Mouse (Mus musculus): Measurements from ENCODE around the gene Slc34a2. TPM values are rescaled to one million over a fixed set of nuclear protein-coding genes. Genes with fewer than 3 reads are reported as not detected.

The Slc34a2 gene
- total and polyA plus RNA-seq, 2 experiments from 2014 or later: 0.29 to 0.68 TPM

DNA sequence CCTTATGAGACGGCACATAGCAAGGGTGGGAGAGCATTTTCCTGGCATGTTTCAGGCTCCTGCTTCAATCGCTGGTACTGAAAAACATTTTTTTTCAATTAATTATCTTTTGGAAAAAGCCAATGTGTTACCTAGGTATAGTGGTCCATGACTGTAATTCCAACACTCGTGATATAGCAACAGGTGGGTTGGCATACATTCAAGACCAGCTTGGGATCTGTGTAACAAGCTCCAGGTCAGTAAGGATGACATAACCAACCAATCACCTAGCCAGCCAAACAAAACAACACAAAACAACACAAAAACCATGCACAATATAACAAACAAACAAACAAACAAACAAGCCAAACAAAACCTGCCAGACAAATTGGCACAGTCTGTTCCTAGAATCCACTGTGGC, 33.9 kb upstream of the Slc34a2 start:
- H3K4me2 ChIP-seq (ENCODE audit: low read depth, low read length): no peak overlapping the region
- no peak for TF ChIP-seq CTCF (IDR thresholded peaks at IDR 0.05; ENCODE audit: low read depth)
- no peaks in the 10 kb centered on the region for H3K27me3 ChIP-seq (ENCODE audit: insufficient read depth, low read length)
- DNase-seq (ENCODE audit: low spot score) (no peak), ATAC-seq (no peak; the same call in 1 of the 2 replicates)
- no peak overlapping the region for H3K9ac ChIP-seq (replicated peaks; ENCODE audit: low read length)
- WGBS: 73% methylated on average over 3 of the region's 3 CpGs
- H3K4me3 ChIP-seq (ENCODE audit: low read length): no peak overlapping the region
- H3K36me3 ChIP-seq (ENCODE audit: insufficient read depth, low read length): no peaks in the 10 kb centered on the region
- no peaks in the 10 kb centered on the region for H3K9me3 ChIP-seq (ENCODE audit: low read length)
- no peak overlapping the region for H3K27ac ChIP-seq
- H3K4me1 ChIP-seq (ENCODE audit: insufficient read depth, low read length): no peaks in the 10 kb centered on the region

DNA sequence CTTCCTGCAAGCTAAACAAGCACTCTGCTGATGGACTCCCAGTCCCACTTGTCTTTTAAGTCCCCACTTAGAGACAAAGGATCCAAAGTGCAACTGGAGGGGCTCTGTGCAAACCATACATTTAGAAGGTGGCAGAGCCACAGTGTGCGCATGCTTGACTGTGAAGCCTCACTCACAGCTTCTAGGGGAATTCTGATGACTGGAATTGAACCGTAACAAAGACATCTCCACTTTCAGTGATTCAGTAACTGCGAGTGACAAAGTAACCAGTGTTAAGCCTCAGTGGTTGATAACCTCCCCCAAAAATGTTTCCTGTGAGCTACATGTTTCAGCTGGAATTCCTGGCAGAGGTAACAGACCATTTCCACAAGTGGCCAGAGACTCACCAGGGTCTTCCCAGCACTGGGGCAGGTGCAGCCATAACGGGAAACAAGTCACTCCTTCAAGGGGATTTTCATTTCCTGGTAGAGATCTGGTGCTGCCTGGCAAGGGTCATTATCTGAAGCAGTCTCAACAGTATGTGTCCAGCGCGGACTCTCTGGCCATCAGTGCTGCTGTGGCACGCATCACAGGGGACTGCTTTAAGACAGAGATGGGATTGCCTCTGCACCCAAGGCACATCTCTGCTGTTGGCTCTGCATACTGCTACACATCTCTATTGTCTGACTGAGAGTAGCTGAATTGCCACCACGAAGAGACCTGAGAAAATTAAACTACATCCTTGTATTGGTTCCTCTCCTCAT, 28.7 kb upstream of the Slc34a2 start:
- H3K27ac ChIP-seq: no peak overlapping the region
- 82% methylated on average over 8 of the region's 8 CpGs for WGBS
- H3K4me3 ChIP-seq (ENCODE audit: low read length): no peak overlapping the region
- no peaks in the 10 kb centered on the region for H3K27me3 ChIP-seq (ENCODE audit: insufficient read depth, low read length)
- no peak overlapping the region for H3K9ac ChIP-seq (replicated peaks; ENCODE audit: low read length)
- ATAC-seq: no peak
- no peaks in the 10 kb centered on the region for H3K9me3 ChIP-seq (ENCODE audit: low read length)
- H3K4me2 ChIP-seq (ENCODE audit: low read depth, low read length): no peak overlapping the region
- no peak for TF ChIP-seq CTCF (IDR thresholded peaks at IDR 0.05; ENCODE audit: low read depth)
- no peaks in the 10 kb centered on the region for H3K4me1 ChIP-seq (ENCODE audit: insufficient read depth, low read length)
- H3K36me3 ChIP-seq (ENCODE audit: insufficient read depth, low read length): no peaks in the 10 kb centered on the region
- no peak for DNase-seq (ENCODE audit: low spot score)

DNA sequence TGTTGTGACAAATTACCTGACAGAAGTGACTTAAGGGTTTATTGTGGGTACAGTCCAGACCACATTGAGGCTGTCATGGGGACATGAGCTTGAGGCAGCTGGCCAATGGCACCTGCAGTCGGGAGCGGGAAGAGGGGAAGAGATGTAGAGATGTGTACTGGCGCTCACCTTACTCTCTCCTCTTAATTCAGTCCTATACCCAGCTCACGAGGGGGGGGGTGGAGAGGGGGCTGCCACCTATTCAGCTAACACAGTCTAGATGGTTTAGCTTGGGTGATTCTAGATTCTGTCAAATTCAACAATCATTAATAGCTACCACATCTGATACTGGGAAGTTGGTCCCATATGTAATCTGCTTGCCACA, 28.1 kb upstream of the Slc34a2 start:
- 76% methylated on average over 4 of the region's 4 CpGs for WGBS
- Histone ChIP-seq H3K9me3 (ENCODE audit: low read length) (no peaks in the 10 kb centered on the region), H3K4me3 (ENCODE audit: low read length) (no peak overlapping the region), H3K9ac (replicated peaks; ENCODE audit: low read length) (no peak overlapping the region), H3K4me1 (ENCODE audit: insufficient read depth, low read length) (no peaks in the 10 kb centered on the region), H3K27me3 (ENCODE audit: insufficient read depth, low read length) (no peaks in the 10 kb centered on the region), H3K27ac (no peak overlapping the region), H3K36me3 (ENCODE audit: insufficient read depth, low read length) (no peaks in the 10 kb centered on the region), H3K4me2 (ENCODE audit: low read depth, low read length) (no peak overlapping the region)
- no peak for TF ChIP-seq CTCF (IDR thresholded peaks at IDR 0.05; ENCODE audit: low read depth)
- ATAC-seq (no peak), DNase-seq (ENCODE audit: low spot score) (no peak)

DNA sequence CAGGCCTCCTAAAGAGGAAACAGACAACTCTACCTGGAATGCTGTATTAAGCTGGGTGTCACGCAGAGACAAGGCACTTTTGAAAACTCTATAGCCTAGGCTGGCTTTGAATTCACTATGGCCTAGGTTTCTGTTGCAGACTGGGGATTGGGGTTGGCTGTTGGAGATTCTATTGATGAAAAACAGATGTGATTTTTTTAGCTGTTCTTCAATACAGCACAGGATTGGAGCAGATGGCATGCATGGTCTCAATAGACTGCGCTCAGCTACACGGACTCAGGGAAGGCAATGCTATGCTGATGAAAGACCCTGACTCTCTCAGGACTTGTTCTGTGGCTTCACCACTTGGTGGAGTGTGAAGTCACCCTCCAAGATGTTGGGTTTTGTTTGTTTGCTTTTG, 26.6 kb upstream of the Slc34a2 start:
- TF ChIP-seq CTCF (IDR thresholded peaks at IDR 0.05; ENCODE audit: low read depth): no peak
- no peak for ATAC-seq
- H3K4me3 ChIP-seq (ENCODE audit: low read length): no peak overlapping the region
- DNase-seq (ENCODE audit: low spot score): no peak
- H3K9ac ChIP-seq (replicated peaks; ENCODE audit: low read length): no peak overlapping the region
- no peaks in the 10 kb centered on the region for H3K9me3 ChIP-seq (ENCODE audit: low read length)
- no peaks in the 10 kb centered on the region for H3K27me3 ChIP-seq (ENCODE audit: insufficient read depth, low read length)
- no peaks in the 10 kb centered on the region for H3K36me3 ChIP-seq (ENCODE audit: insufficient read depth, low read length)
- no peak overlapping the region for H3K27ac ChIP-seq
- H3K4me1 ChIP-seq (ENCODE audit: insufficient read depth, low read length): no peaks in the 10 kb centered on the region
- no peak overlapping the region for H3K4me2 ChIP-seq (ENCODE audit: low read depth, low read length)
- 86% methylated on average over 3 of the region's 3 CpGs for WGBS

DNA sequence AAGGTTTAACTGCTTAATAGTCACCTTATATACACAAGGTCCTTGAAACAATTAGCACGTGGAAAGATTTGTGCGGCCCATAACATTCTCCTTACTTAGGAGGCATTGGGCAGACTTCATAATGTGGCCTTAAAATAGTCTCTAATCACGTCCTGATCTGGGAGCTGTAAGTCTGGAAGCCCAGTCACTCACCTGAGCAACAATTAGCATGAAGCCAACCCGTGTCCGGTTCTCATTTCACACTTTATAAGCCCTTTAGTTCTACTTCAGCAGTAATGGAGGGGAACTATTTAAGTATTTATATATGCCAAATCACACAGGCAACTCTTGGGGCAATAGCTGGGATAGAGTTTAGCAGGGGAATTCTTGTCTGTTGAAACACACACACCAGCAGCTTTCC, 21.3 kb upstream of the Slc34a2 start:
- no peaks in the 10 kb centered on the region for H3K27me3 ChIP-seq (ENCODE audit: insufficient read depth, low read length)
- no peaks in the 10 kb centered on the region for H3K36me3 ChIP-seq (ENCODE audit: insufficient read depth, low read length)
- H3K9ac ChIP-seq (replicated peaks; ENCODE audit: low read length): no peak overlapping the region
- no peak for TF ChIP-seq CTCF (IDR thresholded peaks at IDR 0.05; ENCODE audit: low read depth)
- DNase-seq (ENCODE audit: low spot score): no peak
- no peaks in the 10 kb centered on the region for H3K9me3 ChIP-seq (ENCODE audit: low read length)
- H3K4me3 ChIP-seq (ENCODE audit: low read length): no peak overlapping the region
- WGBS: 60% methylated on average over 5 of the region's 5 CpGs
- ATAC-seq: no peak
- H3K27ac ChIP-seq: no peak overlapping the region
- no peaks in the 10 kb centered on the region for H3K4me1 ChIP-seq (ENCODE audit: insufficient read depth, low read length)
- no peak overlapping the region for H3K4me2 ChIP-seq (ENCODE audit: low read depth, low read length)

DNA sequence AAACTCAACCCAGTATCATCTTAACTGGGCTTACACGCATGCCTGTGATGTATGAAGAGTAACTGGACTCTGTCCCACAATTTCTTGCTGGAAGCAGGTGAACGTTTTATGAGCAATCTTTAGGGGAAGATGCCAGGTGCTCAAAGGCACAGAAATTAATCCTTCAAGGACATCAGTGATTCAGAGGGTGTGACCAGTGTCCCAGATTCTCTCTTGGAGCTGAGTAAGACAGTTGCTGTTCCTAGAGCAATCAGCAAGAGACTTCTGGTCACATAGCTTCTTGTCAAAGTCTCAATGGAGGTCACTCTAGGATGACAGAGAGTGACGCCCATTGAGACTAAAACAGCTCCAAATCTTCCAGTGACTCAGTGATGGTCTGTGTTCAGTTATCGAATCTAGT, 19.6 kb upstream of the Slc34a2 start:
- WGBS: 75% methylated on average over 4 of the region's 4 CpGs
- no peaks in the 10 kb centered on the region for H3K36me3 ChIP-seq (ENCODE audit: insufficient read depth, low read length)

DNA sequence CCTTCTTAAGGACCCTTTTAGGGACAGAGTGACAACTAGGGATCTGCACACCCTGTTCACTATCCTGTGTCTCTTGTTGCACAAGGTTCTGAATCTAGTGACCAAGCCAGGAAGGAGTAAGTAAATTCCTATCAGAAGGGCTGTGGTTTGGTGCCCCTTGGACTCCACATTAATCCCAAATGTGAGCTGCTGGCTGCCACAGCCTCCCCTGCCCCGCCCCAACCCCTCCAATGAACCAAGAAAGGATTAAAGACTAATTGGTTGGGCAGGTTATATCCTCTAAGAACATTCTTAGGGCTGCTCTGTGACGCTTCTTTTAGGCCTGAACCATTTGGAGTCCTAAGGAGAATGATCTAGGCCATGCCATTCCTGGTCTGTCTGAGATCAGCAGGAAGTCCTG, 14.4 kb upstream of the Slc34a2 start:
- DNase-seq (ENCODE audit: low spot score): no peak
- no peak for TF ChIP-seq CTCF (IDR thresholded peaks at IDR 0.05; ENCODE audit: low read depth)
- Histone ChIP-seq H3K27ac (no peak overlapping the region), H3K4me3 (ENCODE audit: low read length) (no peak overlapping the region), H3K4me1 (ENCODE audit: insufficient read depth, low read length) (no peaks in the 10 kb centered on the region), H3K27me3 (ENCODE audit: insufficient read depth, low read length) (no peaks in the 10 kb centered on the region), H3K4me2 (ENCODE audit: low read depth, low read length) (no peak overlapping the region), H3K36me3 (ENCODE audit: insufficient read depth, low read length) (no peaks in the 10 kb centered on the region), H3K9ac (replicated peaks; ENCODE audit: low read length) (no peak overlapping the region), H3K9me3 (ENCODE audit: low read length) (no peaks in the 10 kb centered on the region)
- WGBS: 46% methylated on average over 2 of the region's 2 CpGs
- no peak for ATAC-seq

More for the DNA sequence above, 19.6 kb upstream of the Slc34a2 start:
- H3K9ac ChIP-seq (replicated peaks; ENCODE audit: low read length): no peak overlapping the region
- no peak overlapping the region for H3K4me2 ChIP-seq (ENCODE audit: low read depth, low read length)
- DNase-seq (ENCODE audit: low spot score) (no peak), ATAC-seq (no peak)
- no peak for TF ChIP-seq CTCF (IDR thresholded peaks at IDR 0.05; ENCODE audit: low read depth)
- no peak overlapping the region for H3K4me3 ChIP-seq (ENCODE audit: low read length)
- H3K27ac ChIP-seq: no peak overlapping the region
- no peaks in the 10 kb centered on the region for H3K9me3 ChIP-seq (ENCODE audit: low read length)
- no peaks in the 10 kb centered on the region for H3K27me3 ChIP-seq (ENCODE audit: insufficient read depth, low read length)
- no peaks in the 10 kb centered on the region for H3K4me1 ChIP-seq (ENCODE audit: insufficient read depth, low read length)
